Mouse (Mus musculus): ENCODE measurements around the gene Zfp993.
"Not testable (repeated sequence)": the region's sequence is repeated elsewhere in the genome, so short reads cannot be mapped to it uniquely, and the experiment has no call there.

Zfp993 gene

DNA sequence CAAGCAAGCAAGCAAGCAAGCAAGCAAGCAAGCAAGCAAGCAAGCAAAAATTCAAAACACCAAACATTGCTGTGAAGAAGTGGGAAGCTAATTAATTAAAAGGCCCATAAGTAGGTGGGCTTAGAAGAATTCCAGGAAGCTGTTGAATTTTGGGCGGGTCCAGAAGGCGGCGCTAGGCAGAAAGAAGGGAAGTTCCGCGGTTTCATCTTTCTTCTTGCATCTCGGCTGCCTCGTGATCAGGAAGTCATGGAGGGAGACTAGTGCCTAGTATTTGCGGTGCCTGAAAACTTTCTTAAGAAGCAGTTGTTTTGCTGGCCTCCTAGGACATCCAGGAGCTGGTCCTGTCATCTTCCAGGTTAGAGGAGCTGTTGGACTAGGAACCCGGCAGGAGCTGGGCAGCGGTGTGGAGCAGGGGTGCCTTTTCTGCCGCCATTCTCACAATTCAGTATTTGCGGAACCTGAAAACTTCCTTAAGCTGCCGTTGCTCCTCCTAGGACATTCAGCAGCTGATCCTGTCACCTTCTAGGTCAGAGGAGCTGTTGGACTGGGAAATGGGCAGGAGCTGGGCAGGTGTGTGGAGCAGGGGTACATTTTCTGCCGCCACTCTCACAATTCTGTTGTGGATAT, at the start of gene Zfp993:
Gene Zfp993 (plus strand): TSS at position 188 of the 627 bp plus-strand sequence.
- DNase-seq = not testable (repeated sequence)

DNA sequence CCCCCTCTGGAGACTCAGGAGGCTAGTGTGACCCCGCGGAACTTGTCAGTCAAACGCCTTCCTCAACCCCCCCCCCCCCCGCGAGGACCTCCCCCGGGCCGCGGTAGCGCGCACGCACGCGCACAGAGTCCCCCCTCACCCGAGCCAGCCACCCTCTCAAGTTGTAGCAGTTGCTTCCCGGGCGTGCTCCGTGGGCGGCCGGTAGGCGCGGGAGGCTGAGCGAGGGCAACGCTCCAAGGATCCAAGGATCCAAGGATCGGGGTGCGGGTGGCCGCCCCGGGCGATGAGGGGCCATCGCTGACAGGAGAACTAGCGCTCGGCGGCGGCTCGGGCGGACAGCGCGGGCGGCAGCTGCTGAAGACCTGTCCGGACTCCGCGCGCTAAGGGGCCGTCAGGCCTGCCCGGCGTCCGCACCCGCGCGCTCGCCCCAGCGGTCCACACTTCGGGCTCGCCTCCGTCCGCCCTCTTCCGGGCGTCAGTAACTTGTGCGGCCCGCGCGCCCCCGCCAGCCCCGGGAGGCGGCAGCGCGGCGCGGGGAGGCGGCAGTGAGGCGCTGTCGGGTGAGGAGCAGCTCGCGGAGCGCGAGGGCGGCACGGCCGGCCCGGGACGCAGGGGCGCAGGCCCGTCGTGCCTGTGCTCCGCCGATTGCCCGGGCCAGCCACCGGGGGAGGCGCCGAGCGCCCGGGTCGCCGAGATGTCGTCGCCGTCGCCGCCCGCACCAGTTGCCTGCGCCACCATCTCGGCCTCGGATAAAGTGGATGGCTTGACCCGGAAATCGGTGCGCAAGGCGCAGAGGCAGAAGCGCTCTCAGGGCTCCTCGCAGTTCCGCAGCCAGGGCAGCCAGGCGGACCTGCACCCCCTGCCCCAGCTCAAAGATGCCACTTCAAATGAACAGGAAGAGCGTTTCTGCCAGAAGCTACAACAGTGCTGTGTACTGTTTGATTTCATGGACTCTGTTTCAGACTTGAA, 30.6 kb upstream of the Zfp993 start:
- DNase-seq = not testable (repeated sequence)

DNA sequence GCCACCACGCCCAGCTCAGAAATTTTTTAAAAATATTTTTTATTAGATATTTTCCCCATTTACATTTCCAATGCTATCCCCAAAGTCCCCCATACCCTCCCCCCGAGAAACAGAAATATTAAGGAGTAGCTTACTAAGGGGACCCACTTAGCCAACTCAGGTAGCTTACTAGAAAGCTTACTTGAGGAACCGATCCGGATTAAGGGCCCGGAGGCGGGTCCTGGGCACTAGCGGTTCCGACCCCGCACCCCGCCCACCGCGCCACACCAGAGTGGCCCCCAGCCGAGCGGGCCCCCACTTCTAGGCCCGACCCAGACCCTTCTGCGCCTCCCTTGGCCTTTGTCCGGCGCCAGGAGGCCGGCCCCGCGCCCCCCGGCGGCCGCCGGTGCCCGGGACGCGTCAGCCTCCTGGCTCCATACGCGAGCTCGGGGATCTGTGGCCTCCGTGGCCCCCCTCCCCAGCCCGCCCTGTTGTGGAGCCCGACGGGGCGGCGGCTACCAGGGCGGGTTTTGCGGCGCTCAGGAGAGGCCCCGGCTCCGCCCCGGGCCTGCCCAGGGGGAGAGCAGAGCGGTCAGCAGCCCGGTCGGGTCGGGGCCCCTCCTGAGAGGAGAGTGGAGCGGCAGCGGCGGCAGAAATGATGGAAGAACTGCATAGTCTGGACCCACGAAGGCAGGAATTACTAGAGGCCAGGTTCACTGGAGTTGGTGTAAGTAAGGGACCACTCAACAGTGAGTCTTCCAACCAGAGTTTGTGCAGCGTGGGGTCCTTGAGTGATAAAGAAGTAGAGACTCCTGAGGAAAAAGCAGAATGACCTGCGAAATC, 7.0 kb upstream of the Zfp993 start:
- not testable (repeated sequence) for DNase-seq

DNA sequence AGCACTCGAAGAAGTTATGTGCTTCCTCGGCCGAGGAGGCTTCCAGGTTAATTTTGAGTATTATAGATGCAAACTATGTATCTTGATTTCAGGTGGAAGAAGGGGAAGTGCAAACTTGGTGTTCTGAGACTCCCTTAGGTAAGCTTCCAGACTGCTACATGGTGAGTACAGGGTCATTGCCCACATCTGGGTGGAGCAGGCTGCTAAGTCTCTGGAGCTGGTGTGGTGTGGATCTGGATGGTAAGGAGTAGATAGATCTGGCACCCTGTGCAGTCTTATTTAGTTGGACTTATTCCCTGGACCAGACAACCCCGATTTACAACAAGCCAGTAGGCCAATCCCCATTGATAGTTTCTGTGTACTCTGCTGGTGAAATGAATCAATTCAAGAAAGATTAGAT, 33.6 kb downstream of the Zfp993 start:
- not testable (repeated sequence) for DNase-seq

DNA sequence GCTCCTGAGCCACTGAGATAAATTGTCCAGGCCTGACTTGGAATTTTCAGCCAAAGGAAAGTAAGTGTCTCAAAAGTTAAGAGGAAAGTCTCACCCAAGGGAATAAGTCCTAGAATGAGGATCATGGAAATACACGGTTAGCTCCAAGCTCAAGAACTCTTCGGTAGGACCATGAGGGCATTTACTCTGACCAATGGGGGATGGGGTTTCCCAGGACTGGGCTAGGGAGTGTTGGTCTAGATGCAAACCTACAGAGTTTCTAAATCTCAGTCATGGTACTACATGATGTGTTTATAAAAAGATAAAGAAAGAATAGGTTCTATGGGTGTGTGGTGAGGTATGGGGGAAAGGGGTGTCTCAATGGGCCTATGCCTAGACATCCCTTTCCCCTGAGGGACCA, 38.9 kb downstream of the Zfp993 start:
- not testable (repeated sequence) for DNase-seq

DNA sequence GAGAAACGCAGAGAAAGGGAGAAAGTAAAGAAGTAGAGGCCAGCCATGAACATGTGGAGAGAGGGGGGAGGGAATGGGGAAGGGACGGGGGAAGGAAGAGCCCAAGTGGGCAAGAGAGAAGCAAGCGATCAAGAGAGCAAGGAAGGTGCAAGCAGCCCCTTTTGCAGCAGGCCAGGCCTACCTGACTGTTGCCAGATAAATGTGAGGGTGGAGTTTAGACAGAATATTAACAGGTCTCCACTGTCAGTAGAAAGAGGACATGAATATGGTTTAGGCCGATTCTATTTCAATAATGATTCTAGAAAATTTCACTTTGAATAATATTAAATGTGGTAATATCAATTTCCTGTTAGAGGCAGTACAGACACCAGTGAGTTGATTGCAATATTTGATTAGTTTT, 39.4 kb downstream of the Zfp993 start:
- DNase-seq = not testable (repeated sequence)

DNA sequence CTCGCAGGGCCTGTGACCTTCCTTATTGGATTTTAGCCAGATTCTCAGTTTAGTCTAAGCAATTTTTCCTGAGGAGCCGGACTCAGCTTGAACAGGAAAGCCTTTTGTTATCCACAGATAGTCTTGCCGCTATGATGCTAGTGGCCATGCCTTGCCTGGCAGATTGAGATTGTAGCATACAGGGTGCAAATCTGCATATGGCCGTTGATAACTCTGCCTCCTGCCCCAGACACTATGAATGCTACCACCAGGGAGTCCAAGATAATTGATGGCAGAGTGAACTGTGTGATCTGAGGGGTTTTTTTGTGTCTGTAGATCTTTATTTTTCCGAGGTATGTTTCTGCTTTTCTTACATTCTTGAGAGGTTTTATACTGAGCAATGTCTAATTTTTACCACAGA, 39.9 kb downstream of the Zfp993 start:
- not testable (repeated sequence) for DNase-seq

Data from retina, postnatal 1 day (tissue).